Mouse (Mus musculus): ENCODE data around the gene Plekha7. TPM values are rescaled to one million over a fixed set of nuclear protein-coding genes. Genes with fewer than 3 reads are reported as not detected.

Gene Plekha7
- total RNA-seq, 2 experiments from 2014 or later, result 5.1 to 5.3 TPM

GRCm38 (mm10) chr7:116248536-116248935 lies 59.6 kb downstream of the Plekha7 start:
- DNase-seq, result no peak

GRCm38 (mm10) chr7:116247377-116247729 lies 60.8 kb downstream of the Plekha7 start:
- no peak for DNase-seq

GRCm38 (mm10) chr7:116246696-116247376 lies 61.3 kb downstream of the Plekha7 start:
- DNase-seq, result peak in 1 of 2 experiments; percentile 45

GRCm38 (mm10) chr7:116245815-116246695 lies 62.1 kb downstream of the Plekha7 start:
- peak; percentile 30 to 63 for DNase-seq

GRCm38 (mm10) chr7:116244302-116245165 lies 63.6 kb downstream of the Plekha7 start:
- no peak for DNase-seq

- no peak for DNase-seq
Measured at GRCm38 (mm10) chr7:116242810-116243209, 65.4 kb downstream of the Plekha7 start.

GRCm38 (mm10) chr7:116241601-116242000 lies 66.6 kb downstream of the Plekha7 start:
- no peak for DNase-seq

- DNase-seq, result no peak
Measured at GRCm38 (mm10) chr7:116240791-116241474, 67.2 kb downstream of the Plekha7 start.

- DNase-seq, result no peak
Measured at GRCm38 (mm10) chr7:116240353-116240752, 67.8 kb downstream of the Plekha7 start.

- no peak for DNase-seq
Measured at GRCm38 (mm10) chr7:116238320-116238719, 69.9 kb downstream of the Plekha7 start.

GRCm38 (mm10) chr7:116237157-116237981 lies 70.8 kb downstream of the Plekha7 start:
- DNase-seq, result peak; percentile 55 to 59

- DNase-seq, result no peak
Measured at GRCm38 (mm10) chr7:116236608-116237007, 71.6 kb downstream of the Plekha7 start.

- DNase-seq, result no peak
Measured at GRCm38 (mm10) chr7:116234287-116234806, 73.8 kb downstream of the Plekha7 start.

GRCm38 (mm10) chr7:116230811-116231609 lies 77.2 kb downstream of the Plekha7 start:
- DNase-seq, result no peak

- DNase-seq, result peak; percentile 41 to 51
Measured at GRCm38 (mm10) chr7:116226877-116227282, 81.3 kb downstream of the Plekha7 start.

GRCm38 (mm10) chr7:116226316-116226715 lies 81.9 kb downstream of the Plekha7 start:
- no peak for DNase-seq

- DNase-seq, result no peak
Measured at GRCm38 (mm10) chr7:116224543-116224942, 83.6 kb downstream of the Plekha7 start.

GRCm38 (mm10) chr7:116223010-116223783 lies 85.0 kb downstream of the Plekha7 start:
- no peak for DNase-seq

All from heart, adult 18-20 months (tissue).